ENCODE assay signal across 22 mouse cellular contexts in genomic region chr6:31034796-31035195, GRCm38 (mm10).
DNase-seq lines count a peak whose midpoint lies in the region; ATAC-seq and TF ChIP-seq lines count a peak whose summit lies in the region.
"Had no signal": no experiment of that assay in that cellular context is flagged by ENCODE, and none has a peak within 500 bp of the region (broad histone marks: within the 10 kb centered on the region; RNA-seq: fewer than 3 reads in every experiment).

No protein-coding gene starts in this region.

- H3K27me3 ChIP-seq in embryonic facial prominence, embryonic 12.5 days: no peaks in the 10 kb centered on the region
- no peaks in the 10 kb centered on the region for H3K27me3 ChIP-seq in embryonic facial prominence, embryonic 10.5 days (replicated peaks; ENCODE audit: low read depth, poor library complexity, severe bottlenecking)
- no peaks in the 10 kb centered on the region for H3K27me3 ChIP-seq in kidney, postnatal 0 days (ENCODE audit: insufficient read depth, low read length)
- no peaks in the 10 kb centered on the region for H3K27me3 ChIP-seq in kidney, adult 2 months (replicated peaks; ENCODE audit: control insufficient read depth, insufficient read depth, low read length)
- H3K27me3 ChIP-seq in liver, embryonic 11.5 days (replicated peaks; ENCODE audit: control insufficient read depth, insufficient read depth, low read length): no peaks in the 10 kb centered on the region
- H3K27me3 ChIP-seq in liver, embryonic 12.5 days (replicated peaks): no peaks in the 10 kb centered on the region
- no peaks in the 10 kb centered on the region for H3K27me3 ChIP-seq in midbrain, embryonic 16.5 days (ENCODE audit: control insufficient read depth, insufficient read depth, low read depth, low read length)
- H3K27me3 ChIP-seq in midbrain, embryonic 14.5 days (ENCODE audit: control insufficient read depth, insufficient read depth, low read length): no peaks in the 10 kb centered on the region
- H3K27me3 ChIP-seq: forebrain, embryonic 13.5 days; hindbrain, embryonic 13.5 days had no signal

- TF ChIP-seq CTCF in kidney, postnatal 0 days (IDR thresholded peaks at IDR 0.05; ENCODE audit: low read depth): no peak
- no peak for TF ChIP-seq CTCF in kidney, adult 2 months (conservative IDR thresholded peaks at IDR 0.05; ENCODE audit: insufficient read depth, insufficient read length, low read depth, low read length)

- WGBS in embryonic facial prominence, embryonic 12.5 days: 55% methylated on average over 10 of the region's 10 CpGs
- 71% methylated on average over 10 of the region's 10 CpGs for WGBS in embryonic facial prominence, embryonic 10.5 days
- 41% methylated on average over 10 of the region's 10 CpGs for WGBS in kidney, postnatal 0 days
- 59% methylated on average over 10 of the region's 10 CpGs for WGBS in kidney, adult 2 months
- WGBS in liver, embryonic 11.5 days: 75% methylated on average over 10 of the region's 10 CpGs
- 68% methylated on average over 10 of the region's 10 CpGs for WGBS in liver, embryonic 12.5 days (ENCODE audit: insufficient replicate concordance)
- WGBS in midbrain, embryonic 16.5 days: 56% methylated on average over 10 of the region's 10 CpGs
- 56% methylated on average over 10 of the region's 10 CpGs for WGBS in midbrain, embryonic 14.5 days

- H3K9me3 ChIP-seq in embryonic facial prominence, embryonic 12.5 days: no peaks in the 10 kb centered on the region
- no peaks in the 10 kb centered on the region for H3K9me3 ChIP-seq in embryonic facial prominence, embryonic 10.5 days
- H3K9me3 ChIP-seq in kidney, postnatal 0 days (replicated peaks; ENCODE audit: low read length): no peaks in the 10 kb centered on the region
- no peaks in the 10 kb centered on the region for H3K9me3 ChIP-seq in liver, embryonic 11.5 days (ENCODE audit: control insufficient read depth, low read length)
- H3K9me3 ChIP-seq in liver, embryonic 12.5 days (replicated peaks): no peaks in the 10 kb centered on the region
- H3K9me3 ChIP-seq in midbrain, embryonic 16.5 days (replicated peaks; ENCODE audit: control insufficient read depth, low read length, poor library complexity, severe bottlenecking): no peaks in the 10 kb centered on the region
- no peaks in the 10 kb centered on the region for H3K9me3 ChIP-seq in midbrain, embryonic 14.5 days (ENCODE audit: control insufficient read depth, low read length)
- H3K9me3 ChIP-seq: forebrain, embryonic 13.5 days; G1E; hindbrain, embryonic 13.5 days had no signal

- no peak overlapping the region for H3K4me3 ChIP-seq in embryonic facial prominence, embryonic 12.5 days
- H3K4me3 ChIP-seq in embryonic facial prominence, embryonic 10.5 days: no peak overlapping the region
- no peak overlapping the region for H3K4me3 ChIP-seq in kidney, postnatal 0 days (replicated peaks; ENCODE audit: low read depth, low read length)
- no peak overlapping the region for H3K4me3 ChIP-seq in kidney, adult 2 months (ENCODE audit: insufficient read depth, low read depth, low read length)
- H3K4me3 ChIP-seq in liver, embryonic 11.5 days (ENCODE audit: low read depth, low read length): no peak overlapping the region
- no peak overlapping the region for H3K4me3 ChIP-seq in liver, embryonic 12.5 days
- H3K4me3 ChIP-seq in midbrain, embryonic 16.5 days (ENCODE audit: low read depth, low read length): no peak overlapping the region
- H3K4me3 ChIP-seq in midbrain, embryonic 14.5 days (replicated peaks; ENCODE audit: low read depth, low read length): no peak overlapping the region
- H3K4me3 ChIP-seq: forebrain, embryonic 13.5 days; hindbrain, embryonic 13.5 days had no signal

- no peak overlapping the region for H3K9ac ChIP-seq in embryonic facial prominence, embryonic 12.5 days
- H3K9ac ChIP-seq in kidney, postnatal 0 days (ENCODE audit: low read depth, low read length): no peak overlapping the region
- H3K9ac ChIP-seq in liver, embryonic 11.5 days (ENCODE audit: low read depth, low read length): no peak overlapping the region
- H3K9ac ChIP-seq in liver, embryonic 12.5 days: no peak overlapping the region
- H3K9ac ChIP-seq in midbrain, embryonic 16.5 days (ENCODE audit: low read depth, low read length): 0 out of 2 replicates have a peak overlapping the region, but pooled peaks have one; percentile 10
- no peak overlapping the region for H3K9ac ChIP-seq in midbrain, embryonic 14.5 days (replicated peaks; ENCODE audit: low read length)
- H3K9ac ChIP-seq: forebrain, embryonic 13.5 days; forebrain, postnatal 0 days; hindbrain, embryonic 13.5 days had no signal

- H3K4me2 ChIP-seq in embryonic facial prominence, embryonic 12.5 days (replicated peaks): no peak overlapping the region
- H3K4me2 ChIP-seq in kidney, postnatal 0 days (ENCODE audit: low read length): no peak overlapping the region
- H3K4me2 ChIP-seq in liver, embryonic 11.5 days: no peak overlapping the region
- no peak overlapping the region for H3K4me2 ChIP-seq in liver, embryonic 12.5 days
- H3K4me2 ChIP-seq in midbrain, embryonic 16.5 days (ENCODE audit: low read length): no peak overlapping the region
- no peak overlapping the region for H3K4me2 ChIP-seq in midbrain, embryonic 14.5 days (ENCODE audit: low read length)
- H3K4me2 ChIP-seq: forebrain, embryonic 13.5 days; hindbrain, embryonic 13.5 days had no signal

- H3K27ac ChIP-seq in embryonic facial prominence, embryonic 12.5 days: no peak overlapping the region
- H3K27ac ChIP-seq in embryonic facial prominence, embryonic 10.5 days (replicated peaks): no peak overlapping the region
- H3K27ac ChIP-seq in kidney, postnatal 0 days: no peak overlapping the region
- H3K27ac ChIP-seq in kidney, adult 2 months (ENCODE audit: insufficient read depth, low read depth, low read length): no peak overlapping the region
- no peak overlapping the region for H3K27ac ChIP-seq in liver, embryonic 11.5 days (ENCODE audit: low read depth, low read length)
- H3K27ac ChIP-seq in liver, embryonic 12.5 days: no peak overlapping the region
- H3K27ac ChIP-seq in midbrain, embryonic 16.5 days (ENCODE audit: low read length): no peak overlapping the region
- no peak overlapping the region for H3K27ac ChIP-seq in midbrain, embryonic 14.5 days (replicated peaks; ENCODE audit: low read depth, low read length)
- H3K27ac ChIP-seq: forebrain, embryonic 13.5 days; hindbrain, embryonic 13.5 days had no signal

- TF ChIP-seq POLR2A in kidney, adult 2 months (IDR thresholded peaks at IDR 0.05; ENCODE audit: low read depth, low read length): no peak

- DNase-seq in embryonic facial prominence, embryonic 10.5 days (ENCODE audit: low spot score): no peak
- peak; percentile 5 for DNase-seq in kidney, postnatal 0 days (ENCODE audit: low spot score)
- DNase-seq in kidney, adult 2 months: no peak
- DNase-seq in liver, embryonic 11.5 days (ENCODE audit: low spot score): peak; percentile 24
- DNase-seq in midbrain, embryonic 14.5 days: no peak
- DNase-seq: adrenal gland, adult 8-10 months; adrenal gland, postnatal 36 days; B cell, adult 2 months; cerebellum, adult 11 months; cerebellum, adult 8-10 months; cerebellum, postnatal 14 days; embryo, embryonic 11 days; forebrain, postnatal 0 days; gastrocnemius, postnatal 14 days; heart, postnatal 10 days had no signal

- no peaks in the 10 kb centered on the region for H3K36me3 ChIP-seq in embryonic facial prominence, embryonic 12.5 days
- H3K36me3 ChIP-seq in embryonic facial prominence, embryonic 10.5 days (replicated peaks): no peaks in the 10 kb centered on the region
- H3K36me3 ChIP-seq in kidney, postnatal 0 days (ENCODE audit: insufficient read depth, low read length): no peaks in the 10 kb centered on the region
- no peaks in the 10 kb centered on the region for H3K36me3 ChIP-seq in kidney, adult 2 months (ENCODE audit: control insufficient read depth, insufficient read depth, low read length)
- H3K36me3 ChIP-seq in liver, embryonic 11.5 days (ENCODE audit: control insufficient read depth, insufficient read depth, low read length): no peaks in the 10 kb centered on the region
- H3K36me3 ChIP-seq in liver, embryonic 12.5 days: no peaks in the 10 kb centered on the region
- no peaks in the 10 kb centered on the region for H3K36me3 ChIP-seq in midbrain, embryonic 16.5 days (ENCODE audit: control insufficient read depth, insufficient read depth, low read length)
- H3K36me3 ChIP-seq in midbrain, embryonic 14.5 days (ENCODE audit: control insufficient read depth, insufficient read depth, low read length): no peaks in the 10 kb centered on the region
- H3K36me3 ChIP-seq: G1E; hindbrain, embryonic 13.5 days had no signal

- 0 out of 2 replicates have a peak, but pooled peaks have one; percentile 17 for ATAC-seq in embryonic facial prominence, embryonic 12.5 days (ENCODE audit: insufficient number of reproducible peaks, insufficient read depth, low FRiP score, low TSS enrichment)
- no peak for ATAC-seq in kidney, postnatal 0 days (replicated peaks; ENCODE audit: low FRiP score, low read depth)
- no peak for ATAC-seq in liver, embryonic 11.5 days (replicated peaks; ENCODE audit: low FRiP score)
- no peak for ATAC-seq in liver, embryonic 12.5 days
- no peak for ATAC-seq in midbrain, embryonic 16.5 days
- no peak for ATAC-seq in midbrain, embryonic 14.5 days (ENCODE audit: low FRiP score, low TSS enrichment)
- ATAC-seq: CD4-positive, CD25-positive, alpha-beta regulatory T cell, adult 4 months; forebrain, embryonic 13.5 days; forebrain, postnatal 0 days had no signal

- peaks cover 4% of the 10 kb centered on the region; the same call in 1 of the 2 replicates for H3K4me1 ChIP-seq in embryonic facial prominence, embryonic 12.5 days
- H3K4me1 ChIP-seq in embryonic facial prominence, embryonic 10.5 days: peaks cover 18% of the 10 kb centered on the region
- H3K4me1 ChIP-seq in kidney, postnatal 0 days (replicated peaks; ENCODE audit: insufficient read depth, low read length): no peaks in the 10 kb centered on the region
- no peaks in the 10 kb centered on the region for H3K4me1 ChIP-seq in kidney, adult 2 months (ENCODE audit: control insufficient read depth, insufficient read depth, low read length)
- no peaks in the 10 kb centered on the region; the same call in 1 of the 2 replicates for H3K4me1 ChIP-seq in liver, embryonic 11.5 days (replicated peaks; ENCODE audit: control insufficient read depth, insufficient read depth, low read length)
- peaks cover 5% of the 10 kb centered on the region; the same call in 1 of the 2 replicates for H3K4me1 ChIP-seq in liver, embryonic 12.5 days
- H3K4me1 ChIP-seq in midbrain, embryonic 16.5 days (ENCODE audit: control insufficient read depth, insufficient read depth, low read length): peaks cover 12% of the 10 kb centered on the region
- H3K4me1 ChIP-seq in midbrain, embryonic 14.5 days (ENCODE audit: control insufficient read depth, insufficient read depth, low read length): peaks cover 4% of the 10 kb centered on the region; the same call in 1 of the 2 replicates

Comparison
In these comparisons a context has a peak if more than half of its experiments do, and no peak if none do; other contexts are left out.
1. DNase-seq: peak in kidney, postnatal 0 days (single experiment) and liver, embryonic 11.5 days (single experiment); none in embryonic facial prominence, embryonic 10.5 days (single experiment), kidney, adult 2 months (single experiment) and midbrain, embryonic 14.5 days (single experiment).